Mouse (Mus musculus): ENCODE data around the gene Ccnd3.
A peak's percentile ranks its signal among the peaks of the same experiment; 100 is the strongest.

Gene Ccnd3

DNA sequence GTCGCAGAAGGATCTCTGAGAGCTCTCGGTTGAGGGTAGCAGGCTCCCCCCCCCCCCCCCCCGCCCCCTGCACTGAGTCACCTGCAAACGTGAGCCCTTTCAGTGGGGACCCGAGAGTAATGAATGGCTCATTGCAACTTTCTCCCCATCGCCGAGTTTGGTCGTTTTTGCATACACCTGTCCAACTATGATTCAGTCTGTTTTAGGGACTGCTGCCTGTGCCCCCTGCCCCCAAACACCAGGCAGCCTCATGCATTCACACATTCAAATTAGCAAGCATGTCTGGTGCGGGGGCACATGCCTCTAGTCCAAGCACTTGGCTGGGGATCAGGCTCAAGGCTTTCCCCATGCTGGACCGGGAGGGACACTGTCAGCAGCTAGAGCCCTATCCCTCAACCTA lies 49.8 kb downstream of the Ccnd3 start:
- no peak for DNase-seq

DNA sequence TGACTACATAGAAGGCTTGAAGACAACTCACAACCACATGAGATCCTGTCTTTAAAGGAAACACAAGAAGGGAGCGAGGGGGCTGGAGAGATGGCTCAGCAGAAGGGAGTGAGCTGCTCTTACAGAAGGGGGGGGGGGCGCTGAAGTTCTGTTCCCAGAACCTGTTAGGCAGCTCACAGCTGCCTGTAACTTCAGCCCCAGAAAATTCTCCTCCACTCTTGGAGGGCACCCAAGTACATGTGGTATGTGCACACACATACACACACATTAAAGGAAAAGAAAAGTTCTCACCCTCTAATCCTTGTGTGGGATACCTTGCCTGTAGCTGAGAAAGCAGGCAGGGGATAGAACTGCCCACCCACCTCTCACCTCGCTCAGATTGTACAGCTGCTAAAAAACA lies 52.3 kb downstream of the Ccnd3 start:
- DNase-seq: no peak

DNA sequence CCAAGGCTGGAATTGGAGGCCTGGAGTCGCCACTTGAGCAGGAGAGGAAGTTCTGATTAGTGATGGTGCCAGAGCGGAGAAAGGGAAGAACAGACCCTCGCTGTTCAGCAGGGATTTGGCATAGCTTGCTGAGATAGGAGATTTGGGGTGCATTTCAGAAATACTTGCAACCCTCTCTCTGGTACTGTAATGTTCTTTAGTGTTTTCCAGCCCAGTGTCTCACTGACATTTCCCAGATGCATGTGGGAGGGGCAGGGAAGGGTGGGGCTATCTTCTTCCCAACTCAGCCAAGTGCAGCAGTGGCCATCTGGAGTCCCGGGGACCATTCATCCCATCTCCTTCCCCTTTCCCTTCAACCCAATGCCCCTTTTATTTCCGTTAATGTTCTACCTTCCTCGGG lies 54.9 kb downstream of the Ccnd3 start:
- DNase-seq: no peak

DNA sequence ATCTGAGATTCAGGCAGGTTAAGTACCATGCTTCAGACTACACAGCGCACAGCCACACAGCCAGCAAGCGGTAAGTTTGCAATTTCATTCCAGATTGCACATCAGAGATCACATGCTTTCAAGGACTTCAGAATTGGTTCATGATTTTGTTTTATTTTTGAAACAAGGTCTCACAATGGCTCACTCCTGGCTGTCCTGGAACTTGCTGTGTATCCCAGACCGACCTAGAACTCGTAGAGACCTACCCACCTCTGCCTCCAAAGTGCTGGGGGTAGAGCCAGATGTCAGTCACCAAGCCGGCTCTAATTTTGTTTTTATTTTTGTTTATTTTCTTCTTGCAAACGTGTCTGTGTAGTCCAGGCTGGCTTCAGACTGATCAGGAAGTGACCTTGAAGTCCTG lies 58.0 kb downstream of the Ccnd3 start:
- DNase-seq: no peak

DNA sequence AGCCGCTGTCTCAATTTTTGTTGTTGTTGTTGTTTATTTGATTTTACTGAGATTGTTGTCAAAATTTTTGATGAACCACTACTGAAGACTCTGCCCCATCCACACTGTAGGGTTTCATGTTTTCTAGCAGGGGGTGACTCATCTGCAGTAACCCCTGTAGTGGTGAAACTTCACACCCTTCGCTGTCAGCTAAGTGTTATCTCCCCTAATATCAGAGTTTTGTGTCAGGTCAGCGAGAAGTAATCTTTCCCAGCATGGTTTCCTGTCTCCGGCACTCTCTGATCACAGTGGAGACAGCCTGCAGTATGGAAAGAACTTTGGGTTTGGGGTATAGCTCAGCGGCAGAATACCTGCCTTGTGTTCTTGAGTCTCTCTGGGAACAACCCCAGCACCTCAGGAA lies 59.8 kb downstream of the Ccnd3 start:
- DNase-seq: no peak

DNA sequence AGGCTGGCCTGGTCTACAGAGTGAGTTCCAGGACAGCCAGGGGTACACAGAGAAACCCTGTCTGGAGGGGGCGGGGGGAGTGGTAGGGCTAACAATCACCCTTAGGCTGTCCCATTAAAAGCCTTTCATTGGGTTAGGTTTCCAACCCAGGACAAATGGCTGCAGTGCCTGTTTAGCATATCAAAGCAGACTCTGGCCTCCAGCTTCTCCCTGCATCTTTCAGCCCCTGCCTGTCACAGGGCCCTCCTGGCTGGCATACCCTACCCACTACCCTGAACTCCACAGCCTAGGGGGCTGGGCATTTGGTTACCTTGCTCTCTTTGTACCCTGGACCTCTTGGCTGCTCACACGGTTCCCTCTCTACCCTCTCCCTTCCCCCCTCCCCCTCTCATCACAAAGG lies 61.3 kb downstream of the Ccnd3 start:
- no peak for DNase-seq

DNA sequence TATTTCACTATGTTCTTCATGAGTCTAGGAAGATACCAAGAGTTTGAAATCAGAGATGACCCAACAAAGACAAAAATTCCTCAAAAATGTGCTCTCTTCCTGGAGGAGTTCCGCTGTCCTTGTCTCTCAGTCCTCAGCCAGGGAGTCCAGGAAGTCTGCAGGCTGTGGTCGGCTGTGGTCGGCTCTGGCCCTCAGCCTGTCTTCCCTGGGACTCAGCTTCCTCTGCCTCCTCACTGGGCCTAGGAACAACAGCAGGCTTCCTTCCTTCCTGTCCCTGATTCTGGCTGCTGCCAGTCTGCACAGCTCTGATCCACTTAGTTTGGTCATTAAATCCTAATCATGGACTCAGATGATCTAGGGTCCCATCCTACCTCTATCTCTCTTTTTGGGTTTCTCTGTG lies 62.4 kb downstream of the Ccnd3 start:
- DNase-seq: no peak

DNA sequence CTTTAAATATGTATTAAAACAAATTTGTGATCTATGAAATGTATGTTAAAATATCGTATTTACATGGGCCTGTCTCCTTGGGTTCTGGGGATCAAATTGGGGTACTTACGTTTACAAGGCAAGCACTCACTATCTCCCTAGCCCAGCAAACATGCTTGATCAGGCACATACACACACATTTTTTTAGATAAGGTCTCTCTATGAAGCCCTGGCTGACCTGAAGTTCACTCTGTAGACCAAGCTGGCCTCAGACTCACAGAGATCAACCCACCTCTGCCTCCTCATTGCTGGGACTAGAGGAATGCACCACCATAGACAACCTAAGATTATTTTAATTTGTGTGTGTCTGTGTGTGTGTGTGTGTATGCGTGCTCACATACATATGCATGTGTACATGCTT lies 63.5 kb downstream of the Ccnd3 start:
- DNase-seq: no peak

DNA sequence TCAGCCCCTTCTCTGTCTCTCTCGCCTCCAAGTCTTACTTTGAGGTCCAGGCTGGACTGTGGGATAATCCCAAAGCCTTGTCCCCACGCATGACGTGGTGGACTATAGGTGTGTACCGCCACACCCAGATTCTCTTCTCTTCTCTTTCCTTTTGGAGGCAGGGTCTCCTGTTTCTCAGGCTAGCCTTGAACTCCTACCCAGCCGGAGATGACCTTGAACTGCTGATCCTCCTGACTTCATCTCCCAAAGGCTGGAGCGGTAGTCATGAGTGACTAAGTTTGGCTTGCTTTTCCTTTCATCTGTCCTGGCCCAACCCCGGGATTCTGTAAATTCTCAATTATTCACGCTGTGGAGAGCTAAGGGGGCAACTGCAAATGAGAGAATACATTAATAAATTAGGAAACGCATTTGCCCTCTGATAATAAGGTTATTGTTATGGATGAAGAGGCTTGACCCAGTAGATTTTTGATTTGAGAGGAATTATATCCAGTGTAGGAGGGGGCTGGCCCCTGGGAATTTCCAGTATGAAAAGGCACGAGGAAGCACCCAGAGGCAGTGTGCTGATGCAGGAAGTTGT lies 64.2 kb downstream of the Ccnd3 start:
- no peak for DNase-seq

DNA sequence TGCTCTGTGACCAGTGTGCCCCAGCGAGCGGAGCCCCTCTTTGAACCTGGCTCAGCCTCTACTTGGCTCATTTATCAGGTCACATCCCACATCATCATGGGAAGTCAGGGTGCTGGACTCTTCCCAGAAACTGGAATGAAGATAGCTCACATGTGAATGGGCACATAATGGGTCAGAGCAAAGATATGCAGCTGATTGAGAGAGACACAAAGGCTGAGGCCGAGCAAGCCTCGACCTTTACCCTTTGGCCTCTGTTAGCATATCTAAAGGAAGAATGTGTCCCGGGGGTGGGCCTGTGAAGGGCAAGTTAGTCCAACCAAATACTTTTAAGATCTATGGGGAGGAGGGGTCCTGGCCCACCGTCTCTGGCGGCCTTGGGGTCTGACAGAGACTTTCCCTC lies 66.8 kb downstream of the Ccnd3 start:
- no peak for DNase-seq

DNA sequence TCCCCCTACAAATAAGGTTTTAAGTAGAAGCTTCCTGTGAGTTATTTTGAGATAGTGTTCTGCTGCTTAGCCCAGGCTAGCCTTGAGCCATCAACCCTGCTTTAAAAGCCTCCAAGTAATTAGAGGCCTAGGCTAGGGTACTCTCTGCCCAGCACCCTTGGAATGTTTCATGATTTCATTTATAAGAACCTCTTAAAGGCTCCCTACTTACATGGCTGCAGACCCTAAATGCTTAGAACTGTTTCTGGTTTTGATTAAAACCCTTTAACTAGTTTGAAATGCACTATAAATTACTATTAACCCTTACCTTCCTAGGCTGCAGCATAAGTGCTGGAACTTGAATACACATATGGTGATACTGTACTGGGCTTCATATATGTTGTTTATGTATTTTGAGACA lies 67.6 kb downstream of the Ccnd3 start:
- no peak for DNase-seq

DNA sequence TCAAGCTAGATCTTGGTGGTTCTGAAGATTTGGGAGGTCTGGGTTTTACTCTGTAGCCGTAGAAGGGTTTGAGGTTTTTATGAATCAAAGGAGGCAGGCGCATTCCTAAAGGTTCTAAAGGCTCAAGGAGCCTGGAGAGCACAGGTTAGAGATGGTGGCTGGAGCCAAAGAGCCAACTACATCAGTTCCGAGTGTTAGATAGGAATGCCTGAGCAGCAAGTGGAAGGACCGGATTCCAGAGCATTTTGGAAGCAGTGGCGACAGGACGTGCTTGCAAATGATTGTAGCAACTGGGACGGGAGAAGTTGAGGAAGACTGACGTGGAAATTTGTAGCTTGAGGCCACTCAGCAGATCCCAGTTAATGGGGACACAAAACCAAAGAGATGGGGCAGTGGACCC lies 69.2 kb downstream of the Ccnd3 start:
- DNase-seq: no peak

DNA sequence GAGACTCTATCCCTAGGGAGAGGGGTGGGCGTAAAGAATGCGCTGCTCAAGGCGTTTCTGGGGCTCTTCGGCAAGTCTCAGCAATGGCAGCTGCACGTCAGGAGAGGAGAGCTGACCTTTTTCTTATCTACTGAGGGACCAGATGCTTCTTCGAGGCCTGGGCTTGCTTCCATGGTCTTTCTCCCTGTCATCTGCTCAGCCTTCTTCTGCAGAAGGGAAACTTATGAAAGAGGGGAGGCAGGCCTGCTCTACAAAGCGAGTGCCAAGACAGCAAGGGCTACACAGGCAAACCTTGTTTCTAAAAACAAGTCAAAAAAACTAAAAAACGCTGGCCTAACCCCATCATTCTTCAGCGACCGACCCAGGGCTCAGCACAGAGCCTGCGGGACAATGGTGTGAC lies 70.0 kb downstream of the Ccnd3 start:
- DNase-seq: no peak

DNA sequence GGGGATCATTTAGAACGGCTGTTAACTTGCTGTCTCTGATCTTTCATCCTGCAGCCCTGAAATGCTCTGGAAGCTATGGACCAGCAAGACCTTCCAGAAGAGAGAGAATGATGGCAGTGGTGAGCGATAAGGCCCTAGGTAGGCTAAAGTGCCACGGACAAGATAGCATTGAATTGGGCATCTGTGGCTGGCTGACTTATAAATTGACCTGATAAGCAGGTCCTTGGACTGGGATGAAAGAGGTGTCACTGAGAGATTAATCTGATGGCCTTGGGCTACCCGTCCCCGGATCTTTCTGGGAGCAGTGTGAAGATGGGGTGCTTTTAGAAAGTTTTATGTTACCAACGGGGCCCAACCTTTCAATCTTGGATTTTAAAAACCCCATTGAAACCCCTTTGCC lies 73.8 kb downstream of the Ccnd3 start:
- no peak for DNase-seq

DNA sequence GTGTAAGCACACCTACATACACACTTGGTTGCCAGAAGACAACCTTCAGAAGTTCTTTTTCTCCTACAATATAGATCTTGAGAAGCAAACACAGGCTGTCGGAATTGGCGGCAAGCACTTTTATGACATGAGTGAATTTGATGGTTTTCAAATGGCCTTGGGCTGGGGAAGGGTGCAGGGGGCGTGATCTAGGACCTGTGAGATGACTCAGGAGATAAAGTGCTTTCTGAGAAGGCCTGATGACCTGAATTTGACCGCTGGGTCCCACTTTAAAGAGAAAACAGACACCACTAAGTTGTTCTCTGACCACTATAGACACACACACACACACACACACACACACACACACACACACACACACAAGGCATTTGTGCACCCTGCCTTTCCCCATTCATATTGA lies 76.1 kb downstream of the Ccnd3 start:
- no peak for DNase-seq

DNA sequence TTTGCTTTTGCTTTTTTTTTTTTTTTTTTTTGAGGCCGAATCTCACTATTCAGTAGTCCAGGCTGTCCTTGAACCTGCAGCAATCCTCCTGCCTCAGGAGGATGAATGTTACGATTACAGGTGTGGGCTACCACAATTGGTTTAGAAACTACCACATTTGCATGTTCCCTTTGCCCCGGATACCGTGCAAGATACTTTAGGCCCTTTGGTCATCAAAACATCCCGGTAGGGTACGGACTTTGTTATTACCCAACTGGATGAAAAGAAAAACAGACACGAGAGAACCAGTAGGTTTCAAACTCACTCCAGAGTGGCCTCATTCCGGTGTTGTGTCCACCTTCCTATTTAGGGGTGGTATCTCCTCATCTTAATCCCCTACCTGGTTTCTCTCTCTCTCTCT lies 83.7 kb downstream of the Ccnd3 start:
- DNase-seq: no peak

DNA sequence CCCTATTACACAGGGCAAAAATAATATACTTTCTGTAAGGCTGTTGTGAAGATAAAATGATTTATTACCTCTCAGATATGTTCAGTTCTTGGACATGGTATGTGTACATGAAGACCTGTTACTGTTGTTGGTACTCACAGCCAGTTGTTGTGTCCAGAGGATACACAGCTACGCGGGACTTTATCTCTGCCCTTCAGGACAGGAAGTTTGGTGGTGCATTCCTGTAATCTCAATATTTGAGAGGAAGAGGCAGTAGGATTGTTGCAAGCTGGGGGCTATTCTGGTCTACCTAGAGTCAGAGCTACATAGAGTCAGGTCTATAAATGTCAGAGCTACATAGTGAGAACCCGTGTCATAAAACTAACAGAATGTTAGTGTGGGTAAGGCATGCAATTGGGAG lies 86.2 kb downstream of the Ccnd3 start:
- no peak for DNase-seq

DNA sequence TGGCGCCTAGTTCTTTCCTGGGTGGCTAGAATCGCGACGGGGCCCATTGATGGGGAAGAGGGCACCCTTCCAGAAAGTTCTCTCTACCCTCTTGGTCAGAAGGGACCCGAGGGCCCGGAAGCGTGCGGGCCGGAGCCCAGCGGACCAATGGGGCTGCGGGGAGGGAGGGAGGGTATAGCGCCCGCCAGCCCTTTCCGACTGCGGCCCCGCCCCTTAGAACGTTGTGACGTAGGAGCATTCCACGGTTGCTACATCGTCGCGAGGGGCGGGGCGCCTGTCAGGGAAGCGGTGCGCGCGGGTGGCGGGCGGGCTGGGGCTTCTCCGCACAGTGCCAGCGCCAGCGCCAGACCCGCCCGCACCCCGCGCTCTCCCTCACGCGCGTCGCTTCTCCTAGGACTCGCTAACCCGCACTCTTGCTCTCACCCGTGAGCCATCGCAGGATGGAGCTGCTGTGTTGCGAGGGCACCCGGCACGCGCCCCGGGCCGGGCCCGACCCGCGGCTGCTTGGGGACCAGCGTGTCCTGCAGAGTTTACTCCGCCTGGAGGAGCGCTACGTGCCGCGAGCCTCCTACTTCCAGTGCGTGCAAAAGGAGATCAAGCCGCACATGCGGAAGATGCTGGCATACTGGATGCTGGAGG lies 88.5 kb downstream of the Ccnd3 start:
- peak; percentile 90 to 97 for DNase-seq

DNA sequence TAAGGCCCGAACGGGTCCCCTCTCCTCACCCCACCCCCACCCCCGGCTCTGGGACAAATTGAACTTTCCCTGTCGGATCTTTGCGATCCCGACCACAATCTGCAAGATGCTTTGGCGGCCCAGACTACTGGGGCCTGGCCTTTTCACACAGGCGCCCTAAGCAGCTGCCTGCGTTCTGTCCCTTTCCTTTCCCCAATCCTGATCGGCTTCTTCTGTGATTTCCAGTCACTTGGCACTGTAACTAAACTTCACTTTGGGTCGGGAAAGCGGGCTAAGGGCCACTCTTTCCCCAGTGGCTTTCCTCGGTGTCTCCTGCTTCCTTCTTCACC lies 89.0 kb downstream of the Ccnd3 start:
- DNase-seq: peak in 1 of 2 experiments; percentile 33

DNA sequence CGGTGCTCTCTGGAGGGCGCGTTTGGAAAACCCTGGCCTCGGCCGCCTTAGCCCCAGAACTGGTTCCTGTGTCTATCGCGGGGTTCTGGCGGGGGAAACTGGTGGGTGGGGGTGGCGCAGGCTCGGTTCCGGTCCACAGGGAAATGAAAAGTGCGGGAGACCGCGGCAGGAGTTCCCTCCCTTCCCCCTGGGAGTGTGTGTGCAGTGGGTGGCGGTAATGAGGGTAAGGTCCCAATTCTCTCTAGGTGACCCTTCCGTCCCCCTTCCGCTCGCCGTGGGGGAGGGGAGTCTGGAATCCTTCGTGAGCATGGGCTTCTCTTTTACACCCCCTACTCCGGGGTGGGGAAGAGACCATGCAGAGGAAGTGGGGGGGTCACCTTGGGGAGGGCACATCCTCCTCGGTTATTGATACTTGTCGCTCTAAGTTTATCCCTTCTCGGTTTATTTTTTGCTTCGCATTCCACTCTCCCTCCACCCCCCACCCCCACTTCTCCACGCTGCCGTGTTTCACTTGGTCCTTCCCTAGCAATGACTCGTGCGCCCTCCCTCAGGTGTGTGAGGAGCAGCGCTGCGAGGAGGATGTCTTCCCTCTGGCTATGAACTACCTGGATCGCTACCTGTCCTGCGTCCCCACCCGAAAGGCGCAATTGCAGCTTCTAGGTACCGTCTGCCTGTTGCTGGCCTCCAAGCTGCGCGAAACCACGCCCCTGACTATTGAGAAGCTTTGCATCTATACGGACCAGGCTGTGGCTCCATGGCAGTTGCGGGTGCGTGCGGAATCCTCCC lies 89.5 kb downstream of the Ccnd3 start:
- DNase-seq: peak; percentile 35 to 44

DNA sequence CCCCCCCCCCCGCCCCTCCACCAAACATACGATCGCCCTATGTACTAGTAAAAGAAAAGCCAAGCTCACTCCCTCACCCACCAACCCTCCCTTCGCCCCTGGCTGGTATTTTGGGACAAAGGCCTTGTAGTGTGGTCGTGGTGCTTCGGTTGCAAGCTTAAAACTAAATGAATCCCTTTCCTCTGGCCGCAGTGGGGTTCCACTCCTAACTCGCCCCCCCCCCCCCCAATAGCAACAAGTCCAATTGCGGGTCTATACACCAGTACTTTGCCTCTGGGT lies 90.1 kb downstream of the Ccnd3 start:
- DNase-seq: no peak

DNA sequence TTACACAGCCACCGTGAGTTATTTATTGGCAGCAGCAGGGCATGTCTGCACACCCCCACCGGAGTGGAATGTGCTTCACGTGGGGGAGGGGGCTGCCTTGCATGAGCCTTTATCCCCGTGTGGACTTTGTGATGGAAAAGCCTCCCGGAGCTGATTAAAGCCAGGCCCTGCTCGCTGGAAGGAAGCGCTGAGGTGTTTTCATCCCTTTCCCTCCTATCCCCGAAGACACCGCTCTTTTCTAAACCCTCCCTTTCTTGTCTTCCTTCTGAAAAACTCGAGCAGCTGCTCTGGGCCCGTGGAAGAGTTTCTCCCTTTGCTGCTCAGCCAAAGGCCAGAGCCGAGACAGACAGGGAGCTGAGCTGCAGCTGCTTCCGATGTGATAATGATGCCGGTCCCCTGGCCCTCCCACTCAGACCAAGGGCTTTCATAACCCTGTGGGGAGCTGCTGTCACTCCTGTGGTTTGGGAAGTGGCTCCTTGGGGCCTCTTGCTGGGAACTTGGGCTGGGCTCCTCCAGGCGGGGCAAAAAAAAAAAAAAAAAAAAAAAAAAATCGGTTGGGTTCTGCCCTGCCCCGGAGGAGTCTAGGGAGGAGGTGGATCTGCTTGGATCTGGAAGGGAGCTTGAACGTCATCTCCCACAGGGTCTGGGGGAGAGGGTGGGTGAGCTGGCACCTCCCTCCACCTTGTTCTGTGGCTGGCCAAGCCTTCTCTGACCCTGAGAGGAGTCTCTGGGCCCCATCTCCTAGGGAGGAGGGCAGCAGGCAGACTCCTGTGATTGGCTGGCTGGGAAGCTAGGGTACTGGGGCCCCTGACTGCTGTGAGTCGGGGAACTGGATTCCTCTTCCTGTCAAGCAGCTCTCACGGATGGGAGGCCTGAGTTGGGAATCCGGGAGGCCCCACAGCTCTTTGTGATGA lies 90.7 kb downstream of the Ccnd3 start:
- no peak for DNase-seq

DNA sequence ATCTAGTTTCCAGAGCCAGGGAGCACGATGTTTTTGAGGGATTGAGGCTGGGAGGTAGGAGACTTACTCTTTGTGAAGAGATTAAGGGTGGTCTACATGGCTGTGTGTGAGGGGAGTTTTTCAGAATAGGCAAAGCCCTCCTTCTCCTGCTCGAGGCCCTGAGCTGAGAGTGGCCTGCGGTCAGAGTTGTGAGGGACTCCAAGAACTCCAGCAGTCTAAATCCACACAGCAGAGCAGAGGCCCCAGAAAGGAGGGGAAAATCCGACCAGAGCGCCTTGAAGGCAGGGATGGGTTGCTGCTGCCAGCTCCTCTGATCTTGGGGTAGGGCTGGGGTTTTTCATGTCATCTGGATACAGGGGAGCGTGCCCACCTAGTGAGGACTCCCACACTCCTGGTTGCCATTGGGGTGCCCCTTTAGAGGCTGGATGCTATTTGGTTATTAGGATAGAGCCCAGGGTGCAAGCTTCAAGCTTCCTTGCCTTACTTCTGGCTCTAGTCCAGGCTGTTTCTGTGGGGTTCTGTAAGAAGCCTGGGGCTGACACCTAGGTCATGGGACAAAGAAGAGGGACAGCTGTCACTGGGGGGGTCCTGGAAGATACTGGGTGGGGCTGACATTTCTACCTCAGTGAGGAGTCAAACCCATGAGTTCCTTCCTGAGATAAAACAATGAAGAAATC lies 91.4 kb downstream of the Ccnd3 start:
- DNase-seq: no peak

All from cerebellum, postnatal 25 days (tissue).